Mouse (Mus musculus) layer of hippocampus, adult 2 months (tissue): ENCODE results near the gene Col9a1. TPM values are rescaled to one million over a fixed set of nuclear protein-coding genes. Genes with fewer than 3 reads are reported as not detected.

Source experiments
- DNase-seq, 2 experiments: peaks; one replicate each; pipeline ENCODE4 v3.0.0; 2022; ENCODE audit warnings: low spot score in 2 of 2
- H3K27ac ChIP-seq: fragments of 200-600 bp; 2 replicates; pipeline ENCODE4 v1.8.1; 2022
- H3K4me3 ChIP-seq: fragments of 200-600 bp; 2 replicates; pipeline ENCODE4 v1.8.1; 2022; ENCODE audit warnings: mild to moderate bottlenecking
- CTCF ChIP-seq: fragments of 200-600 bp; conservative IDR thresholded peaks from 2 replicates; pipeline ENCODE4 v1.8.1; 2022; ENCODE audit warnings: antibody characterized with exemption, mild to moderate bottlenecking, moderate library complexity
- long read RNA-seq, 2 experiments: library from polyadenylated mRNA; stranded (forward); transcript quantifications; one replicate each; pipeline ENCODE4 v2.0.0; 2021; ENCODE audit warnings: borderline mapping rate in 2 of 2
- total RNA-seq, 2 experiments: library from RNA; stranded (reverse); gene quantifications; 2 replicates each; pipeline ENCODE4 v1.2.3; 2021

The Col9a1 gene
- under 1 TPM; 0.31 to 0.42 TPM for total RNA-seq
- long read RNA-seq, experiment 1, partial matches to known transcripts: 1 of 2 reads
- long read RNA-seq, experiment 1, other reads (novel, unspliced or antisense): 1 of 2 reads
- long read RNA-seq, experiment 2, partial matches to known transcripts: 1 of 2 reads
- long read RNA-seq, experiment 2, other reads (novel, unspliced or antisense): 1 of 2 reads

GRCm38 (mm10) chr1:24177224-24177851, at the start of gene Col9a1:
Gene Col9a1 (plus strand): TSS chr1:24177610.
- no peak for DNase-seq
- Histone ChIP-seq H3K27ac (no peak within 1 kb of the TSS), H3K4me3 (no peak within 1 kb of the TSS)
- TF ChIP-seq CTCF: no peak

GRCm38 (mm10) chr1:24127866-24128265, 49.5 kb upstream of the Col9a1 start:
- Histone ChIP-seq H3K27ac (no peak overlapping the region), H3K4me3 (no peak overlapping the region)
- DNase-seq: no peak
- no peak for TF ChIP-seq CTCF

GRCm38 (mm10) chr1:24133853-24134252, 43.6 kb upstream of the Col9a1 start:
- peak overlapping the region; percentile 8; the same call in 1 of the 2 replicates for H3K4me3 ChIP-seq
- TF ChIP-seq CTCF: no peak
- DNase-seq: no peak

GRCm38 (mm10) chr1:24134792-24135191, 42.6 kb upstream of the Col9a1 start:
- Histone ChIP-seq H3K4me3 (no peak overlapping the region), H3K27ac (no peak overlapping the region)
- TF ChIP-seq CTCF: peak; percentile 86
- DNase-seq: peak in 1 of 2 experiments; percentile 21

More at GRCm38 (mm10) chr1:24133853-24134252, 43.6 kb upstream of the Col9a1 start:
- H3K27ac ChIP-seq: no peak overlapping the region

GRCm38 (mm10) chr1:24137133-24137532, 40.3 kb upstream of the Col9a1 start:
- DNase-seq: peak; percentile 49 to 86
- Histone ChIP-seq H3K4me3 (no peak overlapping the region; the same call in 1 of the 2 replicates), H3K27ac (no peak overlapping the region)
- TF ChIP-seq CTCF: peak; percentile 100

- no peak for DNase-seq
These were observed 36.9 kb upstream of the Col9a1 start for GRCm38 (mm10) chr1:24140555-24140954.

GRCm38 (mm10) chr1:24143504-24143903, 33.9 kb upstream of the Col9a1 start:
- no peak for DNase-seq
- no peak overlapping the region for H3K4me3 ChIP-seq
- H3K27ac ChIP-seq: no peak overlapping the region
- TF ChIP-seq CTCF: no peak

More at GRCm38 (mm10) chr1:24140555-24140954, 36.9 kb upstream of the Col9a1 start:
- no peak overlapping the region for H3K27ac ChIP-seq
- TF ChIP-seq CTCF: no peak
- no peak overlapping the region for H3K4me3 ChIP-seq

- no peak for DNase-seq
- no peak overlapping the region for H3K27ac ChIP-seq
- no peak overlapping the region for H3K4me3 ChIP-seq
- TF ChIP-seq CTCF: no peak
These were observed 19.7 kb upstream of the Col9a1 start for GRCm38 (mm10) chr1:24157751-24158150.

GRCm38 (mm10) chr1:24169410-24169809, 8.0 kb upstream of the Col9a1 start:
- Histone ChIP-seq H3K27ac (no peak overlapping the region), H3K4me3 (no peak overlapping the region)
- no peak for DNase-seq
- no peak for TF ChIP-seq CTCF

GRCm38 (mm10) chr1:24171205-24171866, 6.1 kb upstream of the Col9a1 start:
- Histone ChIP-seq H3K4me3 (no peak overlapping the region), H3K27ac (no peak overlapping the region)
- peak; percentile 97 for TF ChIP-seq CTCF
- DNase-seq: peak; percentile 58 to 73

- DNase-seq: no peak
- TF ChIP-seq CTCF: no peak
- Histone ChIP-seq H3K27ac (no peak overlapping the region), H3K4me3 (no peak overlapping the region)
These were observed 5.5 kb upstream of the Col9a1 start for GRCm38 (mm10) chr1:24171898-24172297.

- TF ChIP-seq CTCF: no peak
- H3K4me3 ChIP-seq: no peak overlapping the region
- no peak for DNase-seq
- no peak overlapping the region for H3K27ac ChIP-seq
These were observed 4.8 kb upstream of the Col9a1 start for GRCm38 (mm10) chr1:24172656-24173055.

- TF ChIP-seq CTCF: no peak
- H3K4me3 ChIP-seq: no peak overlapping the region
- no peak for DNase-seq
- H3K27ac ChIP-seq: no peak overlapping the region
These were observed 1.6 kb upstream of the Col9a1 start for GRCm38 (mm10) chr1:24175761-24176160.
